Mouse (Mus musculus): ENCODE data around the gene Olfr998. TPM values are rescaled to one million over a fixed set of nuclear protein-coding genes. Genes with fewer than 3 reads are reported as not detected.
"Not testable (repeated sequence)": the region's sequence is repeated elsewhere in the genome, so short reads cannot be mapped to it uniquely, and the experiment has no call there.

Olfr998 gene
- polyA plus RNA-seq (2011; ENCODE audit: insufficient read length, low read depth, missing spikeins): not detected in 2 replicates

- not testable (repeated sequence) for H3K4me1 ChIP-seq (ENCODE audit: control insufficient read depth, insufficient read depth, low read length); H3K4me3 ChIP-seq (ENCODE audit: insufficient read depth, low read length)
Observed at GRCm38 (mm10) chr2:85588648-85589047, at the start of gene Olfr998. Gene Olfr998 (plus strand): TSS chr2:85588948.

GRCm38 (mm10) chr2:85554806-85555205 is 33.9 kb upstream of the Olfr998 start:
- no peaks in the 10 kb centered on the region for H3K4me1 ChIP-seq (ENCODE audit: control insufficient read depth, insufficient read depth, low read length)
- H3K4me3 ChIP-seq (ENCODE audit: insufficient read depth, low read length): no peak overlapping the region
- TF ChIP-seq CTCF (IDR thresholded peaks at IDR 0.05; ENCODE audit: borderline replicate concordance, insufficient read depth, low read length) (no peak), POLR2A (IDR thresholded peaks at IDR 0.05; ENCODE audit: low read depth, low read length) (no peak)
- no peak overlapping the region for H3K27ac ChIP-seq (ENCODE audit: insufficient read depth, low read length)

More at GRCm38 (mm10) chr2:85588648-85589047, at the start of gene Olfr998:
- not testable (repeated sequence) for H3K27ac ChIP-seq (ENCODE audit: insufficient read depth, low read length)

GRCm38 (mm10) chr2:85560226-85560625 is 28.5 kb upstream of the Olfr998 start:
- Histone ChIP-seq H3K4me3 (ENCODE audit: insufficient read depth, low read length) (no peak overlapping the region), H3K27ac (ENCODE audit: insufficient read depth, low read length) (no peak overlapping the region), H3K4me1 (ENCODE audit: control insufficient read depth, insufficient read depth, low read length) (no peaks in the 10 kb centered on the region)
- TF ChIP-seq CTCF (IDR thresholded peaks at IDR 0.05; ENCODE audit: borderline replicate concordance, insufficient read depth, low read length): no peak
- no peak for TF ChIP-seq POLR2A (IDR thresholded peaks at IDR 0.05; ENCODE audit: low read depth, low read length)

- no peak overlapping the region for H3K4me3 ChIP-seq (ENCODE audit: insufficient read depth, low read length)
- no peak overlapping the region for H3K27ac ChIP-seq (ENCODE audit: insufficient read depth, low read length)
- no peaks in the 10 kb centered on the region for H3K4me1 ChIP-seq (ENCODE audit: control insufficient read depth, insufficient read depth, low read length)
- TF ChIP-seq POLR2A (IDR thresholded peaks at IDR 0.05; ENCODE audit: low read depth, low read length) (no peak), CTCF (IDR thresholded peaks at IDR 0.05; ENCODE audit: borderline replicate concordance, insufficient read depth, low read length) (no peak)
Observed at GRCm38 (mm10) chr2:85561187-85561586, 27.6 kb upstream of the Olfr998 start.

GRCm38 (mm10) chr2:85578915-85579314 is 9.8 kb upstream of the Olfr998 start, which contains the start of gene Olfr996:
Gene Olfr996 (plus strand): TSS chr2:85579215.
- H3K4me1 ChIP-seq (ENCODE audit: control insufficient read depth, insufficient read depth, low read length): no peaks in the 10 kb centered on the region
- TF ChIP-seq CTCF (IDR thresholded peaks at IDR 0.05; ENCODE audit: borderline replicate concordance, insufficient read depth, low read length) (no peak), POLR2A (IDR thresholded peaks at IDR 0.05; ENCODE audit: low read depth, low read length) (no peak)
- no peak within 1 kb of the TSS for H3K4me3 ChIP-seq (ENCODE audit: insufficient read depth, low read length)
- no peak within 1 kb of the TSS for H3K27ac ChIP-seq (ENCODE audit: insufficient read depth, low read length)

- no peak within 1 kb of the TSS for H3K27ac ChIP-seq (ENCODE audit: insufficient read depth, low read length)
- H3K4me3 ChIP-seq (ENCODE audit: insufficient read depth, low read length): no peak within 1 kb of the TSS
- H3K4me1 ChIP-seq (ENCODE audit: control insufficient read depth, insufficient read depth, low read length): no peaks in the 10 kb centered on the region
- TF ChIP-seq POLR2A (IDR thresholded peaks at IDR 0.05; ENCODE audit: low read depth, low read length) (no peak), CTCF (IDR thresholded peaks at IDR 0.05; ENCODE audit: borderline replicate concordance, insufficient read depth, low read length) (no peak)
Observed at GRCm38 (mm10) chr2:85611803-85612202, 23.1 kb downstream of the Olfr998 start, which contains the start of gene Olfr1000. Gene Olfr1000 (minus strand): TSS chr2:85611903.

Other genes starting within 250 kb of the Olfr998 start
- gene Olfr987, start 249.6 kb upstream of the Olfr998 start, polyA plus RNA-seq (2011; ENCODE audit: insufficient read length, low read depth, missing spikeins): not detected in 2 replicates
- gene Olfr988, start 225.7 kb upstream of the Olfr998 start, polyA plus RNA-seq (2011; ENCODE audit: insufficient read length, low read depth, missing spikeins): not detected in 2 replicates
- gene Olfr992, start 179.5 kb upstream of the Olfr998 start, polyA plus RNA-seq (2011; ENCODE audit: insufficient read length, low read depth, missing spikeins): not detected in 2 replicates
- gene Olfr993, start 174.1 kb upstream of the Olfr998 start, polyA plus RNA-seq (2011; ENCODE audit: insufficient read length, low read depth, missing spikeins): not detected in 2 replicates
- gene Olfr994, start 152.5 kb upstream of the Olfr998 start, polyA plus RNA-seq (2011; ENCODE audit: insufficient read length, low read depth, missing spikeins): not detected in 2 replicates
- gene Olfr995, start 145.3 kb upstream of the Olfr998 start, polyA plus RNA-seq (2011; ENCODE audit: insufficient read length, low read depth, missing spikeins): not detected in 2 replicates
- gene 4833423E24Rik, start 69.9 kb upstream of the Olfr998 start, polyA plus RNA-seq (2011; ENCODE audit: insufficient read length, low read depth, missing spikeins): not detected in 2 replicates
- not detected in 2 replicates for gene Olfr996, start 9.7 kb upstream of the Olfr998 start, polyA plus RNA-seq (2011; ENCODE audit: insufficient read length, low read depth, missing spikeins)
- gene Olfr1000, start 23.0 kb downstream of the Olfr998 start, polyA plus RNA-seq (2011; ENCODE audit: insufficient read length, low read depth, missing spikeins): not detected in 2 replicates
- not detected in 2 replicates for gene Olfr1002, start 61.8 kb downstream of the Olfr998 start, polyA plus RNA-seq (2011; ENCODE audit: insufficient read length, low read depth, missing spikeins)
- gene Olfr154, start 75.5 kb downstream of the Olfr998 start, polyA plus RNA-seq (2011; ENCODE audit: insufficient read length, low read depth, missing spikeins): not detected in 2 replicates
- gene Olfr1006, start 89.8 kb downstream of the Olfr998 start, polyA plus RNA-seq (2011; ENCODE audit: insufficient read length, low read depth, missing spikeins): not detected in 2 replicates
- gene Olfr1008, start 100.5 kb downstream of the Olfr998 start, polyA plus RNA-seq (2011; ENCODE audit: insufficient read length, low read depth, missing spikeins): not detected in 2 replicates
- gene Olfr1009, start 126.5 kb downstream of the Olfr998 start, polyA plus RNA-seq (2011; ENCODE audit: insufficient read length, low read depth, missing spikeins): not detected in 2 replicates
- gene Olfr1012, start 173.8 kb downstream of the Olfr998 start, polyA plus RNA-seq (2011; ENCODE audit: insufficient read length, low read depth, missing spikeins): not detected in 2 replicates
- not detected in 2 replicates for gene Olfr1013, start 178.2 kb downstream of the Olfr998 start, polyA plus RNA-seq (2011; ENCODE audit: insufficient read length, low read depth, missing spikeins)
- gene Olfr1014, start 183.8 kb downstream of the Olfr998 start, polyA plus RNA-seq (2011; ENCODE audit: insufficient read length, low read depth, missing spikeins): not detected in 2 replicates
- not detected in 2 replicates for gene Olfr1015, start 193.1 kb downstream of the Olfr998 start, polyA plus RNA-seq (2011; ENCODE audit: insufficient read length, low read depth, missing spikeins)
- not detected in 2 replicates for gene Olfr1016, start 213.6 kb downstream of the Olfr998 start, polyA plus RNA-seq (2011; ENCODE audit: insufficient read length, low read depth, missing spikeins)
- not detected in 2 replicates for gene Olfr1018, start 229.5 kb downstream of the Olfr998 start, polyA plus RNA-seq (2011; ENCODE audit: insufficient read length, low read depth, missing spikeins)